Mouse (Mus musculus) C2C12 (cell line): ENCODE data around the gene Zfp329.

ENCODE experiments used
- CTCF ChIP-seq: IDR thresholded peaks from one replicate; pipeline ENCODE4 v1.5.1; 2011; ENCODE audit not compliant: control insufficient read depth, insufficient read depth, insufficient read length
- MYOD1 ChIP-seq: IDR thresholded peaks from one replicate; pipeline ENCODE4 v1.6.1; 2011; ENCODE audit warnings: low read depth; ENCODE audit not compliant: control insufficient read depth, insufficient read length
- USF1 ChIP-seq: IDR thresholded peaks from one replicate; pipeline ENCODE4 v1.6.1; 2011; ENCODE audit warnings: low read depth, mild to moderate bottlenecking, control low read depth, moderate library complexity

- TF ChIP-seq CTCF (no peak), USF1 (no peak), MYOD1 (no peak)
Measured at GRCm38 (mm10) chr7:12799554-12799953, 19.1 kb downstream of the Zfp329 start.
